Mouse (Mus musculus) gastrocnemius, postnatal 25 days (tissue): ENCODE data around the gene Znrd1as. TPM values are rescaled to one million over a fixed set of nuclear protein-coding genes. Genes with fewer than 3 reads are reported as not detected.

Source experiments
- DNase-seq: peaks from one replicate; pipeline ENCODE4 v3.0.0; 2022
- long read RNA-seq, 2 experiments: library from polyadenylated mRNA; stranded (forward); transcript quantifications; one replicate each; pipeline ENCODE4 v2.0.0; 2021
- total RNA-seq, 2 experiments: library from RNA; stranded (reverse); gene quantifications; 1 replicate in 1 of 2; 2 replicates in 1 of 2; pipeline ENCODE4 v1.2.3; 2021

The Znrd1as gene
- total RNA-seq = 10 to 100 TPM; 13.7 to 15.1 TPM
- long read RNA-seq, experiment 1, transcript Znrd1as-201 (3 exons, 976 nt) = major isoform, 10 of 18 reads
- long read RNA-seq, experiment 1, partial matches to known transcripts = 0 of 18 reads
- long read RNA-seq, experiment 1, other reads (novel, unspliced or antisense) = 7 of 18 reads
- long read RNA-seq, experiment 2, transcript Znrd1as-201 (3 exons, 976 nt) = major isoform, 9 of 16 reads
- long read RNA-seq, experiment 2, partial matches to known transcripts = 0 of 16 reads
- long read RNA-seq, experiment 2, other reads (novel, unspliced or antisense) = 4 of 16 reads

GRCm38 (mm10) chr17:36957999-36958743 is at the start of gene Znrd1as, which contains the start of gene Znrd1:
TSS of gene Znrd1as (plus strand) at chr17:36958592.
TSS of gene Znrd1 (minus strand) at chr17:36958559.
- DNase-seq = peak; percentile 92

- DNase-seq = no peak
Observed at GRCm38 (mm10) chr17:36909802-36910201, 48.6 kb upstream of the Znrd1as start.

- no peak for DNase-seq
Observed at GRCm38 (mm10) chr17:36912031-36912430, 46.4 kb upstream of the Znrd1as start.

GRCm38 (mm10) chr17:36914108-36914507 is 44.3 kb upstream of the Znrd1as start:
- DNase-seq = no peak

- no peak for DNase-seq
Observed at GRCm38 (mm10) chr17:36915076-36915475, 43.3 kb upstream of the Znrd1as start.

- no peak for DNase-seq
Observed at GRCm38 (mm10) chr17:36920239-36920638, 38.2 kb upstream of the Znrd1as start.

GRCm38 (mm10) chr17:36922715-36923114 is 35.7 kb upstream of the Znrd1as start:
- DNase-seq = no peak

- no peak for DNase-seq
Observed at GRCm38 (mm10) chr17:36923491-36923890, 34.9 kb upstream of the Znrd1as start.

- DNase-seq = no peak
Observed at GRCm38 (mm10) chr17:36927496-36928120, 30.8 kb upstream of the Znrd1as start.

- no peak for DNase-seq
Observed at GRCm38 (mm10) chr17:36929236-36929932, 29.0 kb upstream of the Znrd1as start.

GRCm38 (mm10) chr17:36930233-36930632 is 28.2 kb upstream of the Znrd1as start:
- no peak for DNase-seq

- DNase-seq = no peak
Observed at GRCm38 (mm10) chr17:36931130-36931529, 27.3 kb upstream of the Znrd1as start.

- DNase-seq = no peak
Observed at GRCm38 (mm10) chr17:36931806-36932205, 26.6 kb upstream of the Znrd1as start.

- DNase-seq = no peak
Observed at GRCm38 (mm10) chr17:36938056-36938455, 20.3 kb upstream of the Znrd1as start.

GRCm38 (mm10) chr17:36942391-36942790 is 16.0 kb upstream of the Znrd1as start:
- peak; percentile 13 for DNase-seq

GRCm38 (mm10) chr17:36942791-36943471 is 15.5 kb upstream of the Znrd1as start, which contains the start of gene Rnf39:
TSS of gene Rnf39 (plus strand) at chr17:36942918.
- DNase-seq = no peak

- no peak for DNase-seq
Observed at GRCm38 (mm10) chr17:36943691-36944090, 14.7 kb upstream of the Znrd1as start.

- peak; percentile 13 for DNase-seq
Observed at GRCm38 (mm10) chr17:36944121-36944775, 14.1 kb upstream of the Znrd1as start.

GRCm38 (mm10) chr17:36947051-36947819 is 11.2 kb upstream of the Znrd1as start:
- peak; percentile 37 for DNase-seq

- DNase-seq = no peak
Observed at GRCm38 (mm10) chr17:36948286-36948685, 10.1 kb upstream of the Znrd1as start.
